Mouse (Mus musculus): ENCODE data around the gene Clic5. TPM values are rescaled to one million over a fixed set of nuclear protein-coding genes. Genes with fewer than 3 reads are reported as not detected.

Gene Clic5
- 9.0 and 9.9 TPM in 2 replicates for polyA plus RNA-seq (2015; fragmentation: Nextera tagmentation; extraction: Ambion mirVana)

DNA sequence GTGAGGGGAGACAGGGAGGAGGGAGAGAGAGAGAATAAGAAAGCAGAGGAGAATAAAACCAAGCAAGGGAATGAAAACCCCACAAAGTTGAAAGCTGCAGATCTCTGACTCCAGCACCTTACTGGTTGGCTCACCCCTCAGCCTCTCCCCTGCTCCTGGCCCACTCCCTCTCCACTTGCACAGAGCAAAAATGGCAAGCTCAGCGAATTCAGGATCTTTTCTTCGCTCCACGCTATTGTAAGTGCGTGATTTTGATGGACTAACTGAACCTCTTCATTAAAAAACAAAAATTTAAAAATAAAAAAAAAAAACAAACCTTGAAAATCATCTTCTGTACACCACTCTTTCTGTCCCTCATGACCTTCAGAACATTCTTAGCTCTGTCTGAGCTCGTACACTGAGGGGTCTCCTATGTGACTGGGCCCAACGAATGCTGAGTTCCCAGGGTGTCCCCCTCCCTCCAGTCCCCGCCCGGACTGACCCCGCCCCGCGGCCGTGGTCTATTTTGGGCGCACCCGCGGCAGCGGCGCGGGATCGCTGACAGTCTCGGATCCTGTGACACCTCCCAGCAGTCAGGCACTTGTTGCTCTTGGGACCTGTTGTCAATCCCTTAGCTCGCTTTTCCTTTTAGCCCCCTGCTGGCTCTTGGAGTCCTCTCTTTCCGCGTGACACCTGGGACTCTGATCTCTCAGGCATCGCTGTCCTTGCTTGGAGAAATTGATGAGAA is at the start of gene Clic5:
Gene Clic5, plus strand, starts transcription at position 543 of the 727 bp plus-strand sequence.
- Histone ChIP-seq H3K27ac (replicated peaks) (peak within 1 kb of the TSS; percentile 88), H3K9ac (peak within 1 kb of the TSS; percentile 87), H3K4me1 (peaks cover 38% of the 10 kb centered on the region), H3K36me3 (no peaks in the 10 kb centered on the region), H3K9me3 (no peaks in the 10 kb centered on the region), H3K4me3 (peak within 1 kb of the TSS; percentile 70), H3K4me2 (peak within 1 kb of the TSS; percentile 79), H3K27me3 (replicated peaks) (peaks cover 18% of the 10 kb centered on the region)
- WGBS = 1% methylated on average over 24 of the region's 24 CpGs
- peak; percentile 78; the same call in 1 of the 2 replicates for ATAC-seq (ENCODE audit: extremely low read depth, insufficient number of reproducible peaks, low FRiP score, low TSS enrichment)

DNA sequence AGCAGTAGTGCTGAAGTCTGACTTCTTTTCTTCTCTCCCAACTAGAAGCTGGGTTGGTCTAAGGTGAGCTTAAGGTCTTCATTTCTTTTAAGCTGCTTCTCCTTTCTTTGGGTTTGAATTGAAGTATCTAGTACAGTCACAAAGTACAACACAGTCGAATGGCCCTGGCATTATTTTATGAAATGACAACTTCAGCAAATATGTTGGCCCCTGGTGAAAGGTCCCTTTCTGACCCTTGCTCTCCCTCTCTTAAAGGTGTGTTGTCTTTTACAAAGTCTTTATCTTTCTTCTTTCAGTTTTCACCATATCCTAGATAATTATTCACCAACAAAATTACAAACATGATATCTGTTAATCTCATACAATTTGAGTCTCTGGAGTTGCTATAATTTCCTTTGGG is 42.6 kb upstream of the Clic5 start:
- no peak for ATAC-seq (ENCODE audit: extremely low read depth, insufficient number of reproducible peaks, low FRiP score, low TSS enrichment)
- H3K36me3 ChIP-seq = no peaks in the 10 kb centered on the region
- H3K4me3 ChIP-seq = no peak overlapping the region
- H3K4me1 ChIP-seq = no peaks in the 10 kb centered on the region
- H3K27ac ChIP-seq (replicated peaks) = no peak overlapping the region
- H3K9me3 ChIP-seq = no peaks in the 10 kb centered on the region
- 70% methylated on average over 1 of the region's 1 CpGs for WGBS
- H3K4me2 ChIP-seq = no peak overlapping the region
- H3K9ac ChIP-seq = no peak overlapping the region
- no peaks in the 10 kb centered on the region; the same call in 1 of the 2 replicates for H3K27me3 ChIP-seq (replicated peaks)

DNA sequence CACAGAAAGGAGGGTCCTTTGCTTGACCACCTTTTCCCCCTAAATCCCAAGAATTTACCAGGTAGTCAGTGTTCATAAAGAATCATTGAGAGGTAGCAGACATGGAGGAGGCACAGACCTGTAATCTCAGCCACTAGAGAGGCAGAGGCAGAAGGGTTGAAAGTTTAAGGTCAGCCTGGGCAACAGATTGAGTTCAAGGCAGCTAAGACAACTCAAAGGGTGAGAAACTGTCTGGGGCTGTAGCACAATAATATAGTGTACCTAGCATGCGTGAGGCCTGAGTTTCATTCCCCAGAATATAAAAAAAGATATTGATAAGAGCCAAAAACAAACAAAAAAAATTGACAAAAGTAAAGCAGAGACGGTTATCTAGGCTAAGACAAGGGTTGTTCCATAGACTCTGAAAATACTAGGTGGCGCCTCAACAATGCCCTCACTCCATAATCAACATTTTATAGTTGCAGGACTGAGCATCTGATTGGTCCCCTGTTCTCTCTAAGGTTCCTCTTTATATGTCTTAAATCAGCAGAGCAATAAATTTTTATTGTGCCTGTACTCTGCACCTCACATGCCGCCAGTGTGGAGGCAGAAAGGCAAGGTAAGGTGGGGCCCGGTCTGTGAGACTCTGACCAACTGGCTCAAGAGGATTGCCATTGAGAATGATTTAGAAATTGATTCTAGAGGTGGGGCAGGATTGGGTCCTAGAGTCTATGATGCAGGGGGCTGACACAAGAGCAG is 40.1 kb upstream of the Clic5 start:
- Histone ChIP-seq H3K27ac (replicated peaks) (no peak overlapping the region), H3K36me3 (no peaks in the 10 kb centered on the region), H3K4me3 (no peak overlapping the region), H3K9me3 (no peaks in the 10 kb centered on the region), H3K4me2 (no peak overlapping the region), H3K4me1 (peaks cover 11% of the 10 kb centered on the region), H3K9ac (no peak overlapping the region), H3K27me3 (replicated peaks) (no peaks in the 10 kb centered on the region; the same call in 1 of the 2 replicates)
- ATAC-seq (ENCODE audit: extremely low read depth, insufficient number of reproducible peaks, low FRiP score, low TSS enrichment) = no peak
- whole genome bisulfite sequencing = 84% methylated on average over 5 of the region's 5 CpGs

DNA sequence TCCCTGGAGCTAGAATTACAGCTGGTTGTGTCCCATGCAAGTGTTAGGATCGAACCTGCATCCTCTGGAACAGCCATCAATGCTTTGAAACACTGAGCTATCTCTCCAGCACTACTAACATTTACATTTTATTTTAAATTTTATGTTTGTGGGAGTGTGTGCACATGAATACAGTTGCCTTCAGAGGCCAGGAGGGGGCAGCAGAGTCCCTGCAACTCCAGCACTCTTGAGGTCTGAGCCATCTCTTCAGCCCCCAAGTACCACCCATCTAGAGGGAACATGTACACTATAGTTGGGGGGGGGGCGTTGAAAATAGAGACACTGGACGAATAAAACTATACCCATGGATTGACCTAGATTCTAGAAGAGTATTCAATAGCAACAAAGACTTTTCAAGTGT is 37.3 kb upstream of the Clic5 start:
- H3K36me3 ChIP-seq = no peaks in the 10 kb centered on the region
- peaks cover 29% of the 10 kb centered on the region for H3K4me1 ChIP-seq
- no peak overlapping the region for H3K9ac ChIP-seq
- no peaks in the 10 kb centered on the region for H3K9me3 ChIP-seq
- no peaks in the 10 kb centered on the region for H3K27me3 ChIP-seq (replicated peaks)
- no peak overlapping the region for H3K4me2 ChIP-seq
- H3K4me3 ChIP-seq = no peak overlapping the region
- H3K27ac ChIP-seq (replicated peaks) = no peak overlapping the region
- WGBS = 69% methylated on average over 3 of the region's 3 CpGs
- no peak for ATAC-seq (ENCODE audit: extremely low read depth, insufficient number of reproducible peaks, low FRiP score, low TSS enrichment)

DNA sequence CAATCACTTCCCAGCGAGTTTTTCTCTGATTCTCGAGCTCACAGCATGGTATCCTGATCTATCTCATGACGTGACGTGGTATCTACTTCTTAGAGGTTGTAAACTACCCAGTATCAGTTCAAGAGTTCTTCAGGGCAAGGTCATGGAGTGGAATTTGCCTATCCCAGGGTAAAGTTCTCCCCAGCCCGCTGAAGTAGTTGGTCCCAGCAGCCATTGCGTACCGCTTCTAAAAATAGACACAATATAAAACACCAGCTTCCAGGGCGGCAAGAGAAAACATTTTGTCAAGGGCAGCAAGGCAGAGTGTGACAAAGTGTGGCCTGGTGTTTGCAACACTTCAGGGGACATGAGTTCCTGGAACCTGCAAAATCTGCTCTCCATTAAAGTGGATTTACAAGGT is 36.5 kb upstream of the Clic5 start:
- Histone ChIP-seq H3K27ac (replicated peaks) (peak overlapping the region; percentile 86), H3K9ac (peak overlapping the region; percentile 40), H3K4me3 (no peak overlapping the region), H3K9me3 (no peaks in the 10 kb centered on the region), H3K4me1 (peaks cover 30% of the 10 kb centered on the region), H3K36me3 (no peaks in the 10 kb centered on the region), H3K4me2 (no peak overlapping the region; the same call in 1 of the 2 replicates), H3K27me3 (replicated peaks) (no peaks in the 10 kb centered on the region)
- no peak for ATAC-seq (ENCODE audit: extremely low read depth, insufficient number of reproducible peaks, low FRiP score, low TSS enrichment)
- WGBS = 40% methylated on average over 8 of the region's 8 CpGs

DNA sequence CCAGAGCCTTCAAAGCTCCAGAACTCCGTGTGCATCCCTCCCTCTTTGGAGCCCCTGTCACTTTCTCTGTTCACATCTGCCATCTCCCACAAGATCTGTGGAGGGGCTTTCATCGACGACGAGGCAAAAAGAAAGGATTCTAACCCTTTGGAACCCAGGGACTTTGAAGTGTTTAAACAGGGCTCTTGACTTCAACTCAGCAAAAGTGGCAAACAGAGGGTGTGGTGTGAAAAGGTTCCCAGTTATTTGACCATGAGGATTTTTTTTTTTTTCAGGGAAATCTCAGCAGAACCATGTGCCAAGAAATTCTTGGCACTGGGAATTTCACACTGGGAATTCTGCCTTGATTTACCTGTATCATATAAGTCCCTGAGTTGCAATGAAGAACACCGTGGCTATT is 34.5 kb upstream of the Clic5 start:
- Histone ChIP-seq H3K4me1 (peaks cover 30% of the 10 kb centered on the region), H3K27me3 (replicated peaks) (no peaks in the 10 kb centered on the region), H3K36me3 (no peaks in the 10 kb centered on the region), H3K4me3 (no peak overlapping the region), H3K4me2 (no peak overlapping the region), H3K9me3 (no peaks in the 10 kb centered on the region), H3K27ac (replicated peaks) (no peak overlapping the region), H3K9ac (no peak overlapping the region)
- WGBS = 37% methylated on average over 5 of the region's 5 CpGs
- no peak for ATAC-seq (ENCODE audit: extremely low read depth, insufficient number of reproducible peaks, low FRiP score, low TSS enrichment)

DNA sequence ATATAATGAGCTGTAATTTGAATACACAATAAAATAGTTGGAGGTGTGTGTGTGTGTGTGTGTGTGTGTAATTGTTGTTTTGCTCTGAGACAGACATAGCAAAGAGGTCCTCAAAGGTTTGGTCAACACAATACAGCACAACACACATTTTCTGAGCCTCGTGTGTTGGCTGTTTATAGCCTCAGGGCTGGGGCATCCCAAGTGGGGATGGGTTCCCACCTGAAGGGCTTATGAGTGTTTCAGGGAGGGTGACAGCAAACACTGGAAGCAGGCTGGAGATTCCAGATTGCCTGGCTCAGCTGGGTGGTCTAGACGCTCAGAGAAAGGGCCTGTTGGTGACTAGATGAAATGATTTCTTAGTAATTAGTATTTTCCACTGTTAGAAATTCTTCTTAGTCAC is 33.2 kb upstream of the Clic5 start:
- no peak overlapping the region for H3K27ac ChIP-seq (replicated peaks)
- no peak overlapping the region for H3K9ac ChIP-seq
- 59% methylated on average over 2 of the region's 2 CpGs for WGBS
- no peak for ATAC-seq (ENCODE audit: extremely low read depth, insufficient number of reproducible peaks, low FRiP score, low TSS enrichment)
- H3K4me3 ChIP-seq = no peak overlapping the region
- peaks cover 30% of the 10 kb centered on the region for H3K4me1 ChIP-seq
- H3K9me3 ChIP-seq = no peaks in the 10 kb centered on the region
- H3K36me3 ChIP-seq = no peaks in the 10 kb centered on the region
- H3K27me3 ChIP-seq (replicated peaks) = no peaks in the 10 kb centered on the region
- H3K4me2 ChIP-seq = no peak overlapping the region

DNA sequence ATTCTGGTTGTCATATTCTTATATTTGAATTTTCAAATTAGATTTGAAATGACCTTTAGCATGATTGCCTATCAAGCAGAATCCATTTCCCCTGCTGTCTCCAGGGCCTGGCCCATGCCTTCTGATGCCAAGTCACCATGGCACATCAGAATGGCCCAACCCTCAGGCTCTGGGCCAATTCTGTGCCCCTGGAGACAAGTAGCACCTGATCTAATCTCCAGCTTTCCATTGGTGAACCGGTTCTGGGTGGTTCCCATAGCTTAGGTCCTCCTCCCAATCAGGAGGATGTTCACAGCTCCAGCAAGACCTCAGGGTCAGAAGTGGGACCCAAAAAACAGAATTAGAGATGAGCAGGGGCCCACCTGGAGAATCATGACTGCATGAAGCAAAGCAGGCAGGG is 30.2 kb upstream of the Clic5 start:
- Histone ChIP-seq H3K27me3 (replicated peaks) (no peaks in the 10 kb centered on the region), H3K4me1 (peaks cover 29% of the 10 kb centered on the region), H3K27ac (replicated peaks) (no peak overlapping the region), H3K36me3 (no peaks in the 10 kb centered on the region), H3K4me3 (no peak overlapping the region), H3K9ac (no peak overlapping the region), H3K9me3 (no peaks in the 10 kb centered on the region), H3K4me2 (no peak overlapping the region)
- ATAC-seq (ENCODE audit: extremely low read depth, insufficient number of reproducible peaks, low FRiP score, low TSS enrichment) = no peak
- 48% methylated on average over 1 of the region's 1 CpGs for WGBS

DNA sequence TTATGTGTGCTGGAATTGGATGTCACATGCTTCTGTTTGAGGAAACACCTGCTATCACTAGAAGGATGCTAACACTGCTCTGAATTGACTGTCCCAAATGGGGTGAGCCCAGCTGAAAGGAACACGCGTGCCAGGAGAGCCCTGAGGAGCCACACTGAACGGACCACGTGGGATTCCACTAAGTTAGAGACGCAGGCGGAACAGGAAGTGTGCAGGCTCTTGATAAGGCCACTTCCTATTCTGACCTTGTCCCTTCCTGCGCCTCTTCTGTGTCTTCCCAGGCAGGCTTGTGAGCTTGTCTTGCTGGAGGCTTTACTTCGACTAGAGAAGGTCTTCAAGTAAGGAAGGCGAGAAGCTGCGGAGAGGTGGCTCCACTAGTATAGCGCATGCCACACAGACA is 27.9 kb upstream of the Clic5 start:
- no peaks in the 10 kb centered on the region for H3K36me3 ChIP-seq
- 71% methylated on average over 11 of the region's 11 CpGs for WGBS
- no peak overlapping the region for H3K27ac ChIP-seq (replicated peaks)
- H3K9ac ChIP-seq = no peak overlapping the region
- no peak for ATAC-seq (ENCODE audit: extremely low read depth, insufficient number of reproducible peaks, low FRiP score, low TSS enrichment)
- H3K9me3 ChIP-seq = no peaks in the 10 kb centered on the region
- no peak overlapping the region for H3K4me3 ChIP-seq
- H3K4me2 ChIP-seq = no peak overlapping the region
- H3K27me3 ChIP-seq (replicated peaks) = no peaks in the 10 kb centered on the region
- H3K4me1 ChIP-seq = peaks cover 18% of the 10 kb centered on the region

DNA sequence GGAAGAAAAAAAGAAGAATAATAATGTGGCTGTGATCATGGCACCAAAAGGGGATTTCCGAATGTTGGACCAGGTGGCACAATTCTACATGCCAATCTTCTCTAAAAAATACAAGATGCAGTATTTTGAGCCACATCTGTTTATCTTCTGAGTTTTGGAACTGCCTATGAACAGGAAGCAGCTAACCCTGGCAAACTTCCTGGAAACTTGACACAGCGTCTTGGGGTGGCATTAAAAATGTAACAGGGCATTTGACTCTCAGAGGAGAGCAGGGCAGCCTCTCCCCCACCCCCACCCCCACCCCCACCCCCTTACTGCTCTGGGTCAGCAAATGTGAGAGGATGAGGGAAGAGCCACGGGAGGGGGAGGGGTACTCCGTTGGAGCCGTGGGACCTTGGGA is 25.9 kb upstream of the Clic5 start:
- Histone ChIP-seq H3K27ac (replicated peaks) (no peak overlapping the region), H3K36me3 (no peaks in the 10 kb centered on the region), H3K9me3 (no peaks in the 10 kb centered on the region), H3K4me3 (no peak overlapping the region), H3K4me2 (peak overlapping the region; percentile 40), H3K27me3 (replicated peaks) (no peaks in the 10 kb centered on the region), H3K4me1 (peaks cover 10% of the 10 kb centered on the region; the same call in 1 of the 2 replicates), H3K9ac (no peak overlapping the region)
- WGBS = 30% methylated on average over 5 of the region's 5 CpGs
- no peak for ATAC-seq (ENCODE audit: extremely low read depth, insufficient number of reproducible peaks, low FRiP score, low TSS enrichment)

DNA sequence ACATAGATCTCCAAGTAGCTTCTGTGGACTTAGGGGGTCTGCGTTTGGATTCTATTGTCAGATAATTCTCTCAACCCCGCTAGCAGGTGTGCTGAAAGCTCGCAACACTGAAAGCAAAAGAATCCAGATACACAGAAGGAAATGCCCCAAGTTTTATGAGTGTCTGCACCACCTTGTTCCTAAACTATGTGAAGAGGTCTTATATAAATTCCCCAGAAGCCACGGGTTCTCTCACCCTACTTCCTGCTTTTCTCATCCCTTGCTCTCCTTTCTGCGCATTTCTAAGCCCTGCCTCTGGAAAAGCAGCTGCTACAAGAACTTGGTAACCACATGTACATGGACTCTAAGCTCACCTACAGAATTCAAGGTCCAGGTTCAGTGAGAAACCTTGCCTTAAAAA is 25.4 kb upstream of the Clic5 start:
- H3K4me2 ChIP-seq = peak overlapping the region; percentile 40
- no peak for ATAC-seq (ENCODE audit: extremely low read depth, insufficient number of reproducible peaks, low FRiP score, low TSS enrichment)
- no peaks in the 10 kb centered on the region for H3K36me3 ChIP-seq
- no peak overlapping the region for H3K9ac ChIP-seq
- H3K4me1 ChIP-seq = peaks cover 10% of the 10 kb centered on the region; the same call in 1 of the 2 replicates
- no peak overlapping the region for H3K27ac ChIP-seq (replicated peaks)
- no peak overlapping the region for H3K4me3 ChIP-seq
- 57% methylated on average over 5 of the region's 5 CpGs for WGBS
- no peaks in the 10 kb centered on the region for H3K27me3 ChIP-seq (replicated peaks)
- no peaks in the 10 kb centered on the region for H3K9me3 ChIP-seq

Measured in heart, embryonic 13.5 days (tissue).